Mouse (Mus musculus) neural tube, embryonic 14.5 days (tissue): ENCODE results near the gene Rnf180. TPM values are rescaled to one million over a fixed set of nuclear protein-coding genes. Genes with fewer than 3 reads are reported as not detected.

ENCODE experiments used
- ATAC-seq: fragments of 200-750 bp; cut with Nextera tagmentation; 2 replicates; pipeline ENCODE4 v1.8.0; 2017; ENCODE audit warnings: low read depth, mild to moderate bottlenecking, moderate TSS enrichment, moderate library complexity
- H3K27ac ChIP-seq: fragments of 300-500 bp; sonication (generic); 2 replicates; pipeline ENCODE4 v1.5.1; 2014; ENCODE audit warnings: low read depth, mild to moderate bottlenecking, control low read depth, low read length, moderate library complexity, mixed read lengths
- H3K27me3 ChIP-seq: fragments of 300-500 bp; sonication (generic); 2 replicates; pipeline ENCODE4 v1.6.1; 2014; ENCODE audit warnings: low read length; ENCODE audit not compliant: control insufficient read depth, insufficient read depth
- H3K36me3 ChIP-seq: fragments of 300-500 bp; sonication (generic); 2 replicates; pipeline ENCODE4 v1.6.1; 2014; ENCODE audit warnings: low read length, mixed read lengths; ENCODE audit not compliant: control insufficient read depth, insufficient read depth
- H3K4me1 ChIP-seq: fragments of 300-500 bp; sonication (generic); 2 replicates; pipeline ENCODE4 v1.6.1; 2014; ENCODE audit warnings: low read length; ENCODE audit not compliant: control insufficient read depth, insufficient read depth
- H3K4me2 ChIP-seq: fragments of 300-500 bp; sonication (generic); 2 replicates; pipeline ENCODE4 v1.6.1; 2014; ENCODE audit warnings: mild to moderate bottlenecking, low read depth, low read length, control low read depth
- H3K4me3 ChIP-seq: fragments of 300-500 bp; sonication (generic); 2 replicates; pipeline ENCODE4 v1.5.1; 2014; ENCODE audit warnings: low read depth, low read length, control low read depth, mixed read lengths
- H3K9ac ChIP-seq: fragments of 300-500 bp; sonication (generic); replicated peaks from 2 replicates; pipeline ENCODE4 v1.6.1; 2014; ENCODE audit warnings: low read depth, mild to moderate bottlenecking, control low read depth, low read length, mixed read lengths
- H3K9me3 ChIP-seq: fragments of 300-500 bp; sonication (generic); 2 replicates; pipeline ENCODE4 v1.6.1; 2016; ENCODE audit warnings: low read length; ENCODE audit not compliant: control insufficient read depth
- WGBS: fragments of 180-500 bp; shearing (Covaris S2); extraction: QIAGEN DNeasy Blood & Tissue Kit; methylation state at CpG from one replicate; pipeline ENCODE4 v1.1.7; 2014; 5-methylcytosine and 5-hydroxymethylcytosine counted together
- polyA plus RNA-seq: library from polyadenylated mRNA; unstranded; fragments of >200 nt; fragmentation: Nextera tagmentation; extraction: Ambion mirVana; gene quantifications from 2 replicates; pipeline ENCODE4 v1.2.1, GENCODE M21; 2014

Gene Rnf180
- polyA plus RNA-seq, 1 experiment from 2014 or later, result 36.9 TPM

DNA sequence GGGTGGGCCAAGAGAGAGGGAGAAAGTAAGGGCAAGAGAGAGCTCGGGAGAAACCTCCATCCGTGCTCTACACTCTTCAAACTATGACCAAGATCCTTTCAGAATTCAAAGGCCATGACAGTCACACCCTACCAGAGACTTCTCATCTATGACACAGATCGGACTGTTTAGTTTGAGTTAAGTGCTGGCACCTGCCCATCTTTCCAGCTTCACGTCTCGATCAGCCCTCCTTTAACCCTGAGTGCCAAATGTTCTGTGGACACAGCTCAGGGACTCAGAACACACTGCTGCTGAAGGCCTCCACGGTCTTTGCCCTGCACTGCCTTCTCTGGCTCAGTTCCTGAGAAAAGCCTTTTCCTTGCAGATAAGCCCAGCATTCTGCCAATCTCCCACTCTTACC, 27.2 kb downstream of the Rnf180 start:
- ATAC-seq, result no peak
- Histone ChIP-seq H3K36me3 (no peaks in the 10 kb centered on the region), H3K4me1 (no peaks in the 10 kb centered on the region), H3K27ac (no peak overlapping the region), H3K9me3 (peaks cover 2% of the 10 kb centered on the region; the same call in 1 of the 2 replicates), H3K4me2 (no peak overlapping the region), H3K27me3 (no peaks in the 10 kb centered on the region), H3K4me3 (no peak overlapping the region), H3K9ac (no peak overlapping the region)
- 87% methylated on average over 6 of the region's 6 CpGs for WGBS

DNA sequence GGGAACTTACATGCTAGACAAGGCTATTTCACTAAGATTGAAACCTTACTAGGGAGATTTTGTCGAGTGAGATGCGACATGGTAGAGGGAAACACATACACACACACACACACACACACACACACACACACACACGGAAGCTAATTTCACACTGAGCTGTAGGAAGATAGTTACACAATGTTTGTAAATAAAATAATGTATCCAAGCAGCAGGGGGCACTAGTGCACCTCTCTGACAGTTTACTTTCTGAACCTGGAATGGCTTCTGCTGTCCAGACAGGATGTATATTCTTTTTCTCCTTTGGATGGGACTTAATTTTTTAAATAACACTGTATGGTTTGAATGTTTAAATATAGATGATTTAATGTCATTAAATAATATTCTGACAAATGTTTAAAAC, 27.9 kb downstream of the Rnf180 start:
- no peak overlapping the region for H3K4me2 ChIP-seq
- peak; percentile 61 for ATAC-seq

DNA sequence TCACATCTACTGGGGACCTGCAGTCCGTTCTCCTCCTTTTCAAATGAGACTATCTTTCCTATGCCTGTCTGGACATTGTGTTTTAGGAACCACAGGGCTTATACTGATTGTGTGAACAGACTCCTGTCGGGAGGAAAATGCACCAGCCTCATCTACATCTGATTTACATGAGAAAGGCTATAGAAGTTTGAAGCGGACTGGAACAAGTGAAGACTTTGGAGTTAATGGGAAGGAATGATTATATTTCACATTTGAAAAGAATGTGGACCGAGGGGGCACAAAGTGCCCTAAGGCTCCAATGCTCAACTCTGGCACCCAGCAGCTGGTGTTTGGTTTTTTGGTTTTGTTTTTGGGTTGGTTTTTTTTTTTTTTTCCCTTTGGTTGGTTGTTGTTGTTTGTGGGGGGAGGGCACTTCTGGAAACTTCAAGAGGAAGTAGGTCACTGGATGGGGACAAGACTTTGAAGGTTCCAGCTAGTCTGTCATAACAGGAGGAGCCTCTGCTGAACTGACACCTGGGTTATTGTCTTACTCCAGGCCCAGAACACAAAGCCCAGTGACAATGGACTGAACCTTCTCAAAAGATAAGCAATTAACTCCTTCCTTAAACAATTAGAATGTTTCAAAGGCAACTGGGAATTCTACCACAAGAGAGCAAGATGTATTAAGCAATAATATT, 37.7 kb downstream of the Rnf180 start:
- no peaks in the 10 kb centered on the region for H3K27me3 ChIP-seq

More for the DNA sequence above, 27.9 kb downstream of the Rnf180 start:
- Histone ChIP-seq H3K27ac (no peak overlapping the region), H3K27me3 (no peaks in the 10 kb centered on the region), H3K36me3 (no peaks in the 10 kb centered on the region), H3K9ac (no peak overlapping the region), H3K4me3 (no peak overlapping the region), H3K4me1 (no peaks in the 10 kb centered on the region), H3K9me3 (no peaks in the 10 kb centered on the region)
- WGBS, result 49% methylated on average over 3 of the region's 3 CpGs

DNA sequence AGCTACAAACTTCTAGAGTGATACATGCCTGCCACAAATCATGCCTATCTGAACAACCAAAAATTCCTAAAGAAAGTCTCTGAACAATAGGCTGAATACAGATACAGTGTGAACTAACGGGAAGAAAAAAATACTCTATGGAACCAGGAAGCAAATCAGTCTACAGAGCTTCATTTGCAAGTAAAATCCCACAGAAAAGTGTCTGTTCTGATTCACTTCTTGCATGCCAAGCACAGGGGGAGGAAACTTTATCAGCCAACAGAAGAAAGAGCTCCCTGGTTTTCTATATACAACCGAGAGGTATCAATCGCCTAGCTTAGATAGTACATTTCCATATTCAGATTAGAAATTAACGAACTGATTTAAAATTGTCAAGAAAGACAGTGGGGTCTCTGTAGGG, 43.8 kb downstream of the Rnf180 start:
- ATAC-seq, result 0 out of 2 replicates have a peak, but pooled peaks have one; percentile 10
- Histone ChIP-seq H3K4me1 (no peaks in the 10 kb centered on the region; the same call in 1 of the 2 replicates), H3K36me3 (no peaks in the 10 kb centered on the region), H3K27ac (peak overlapping the region; percentile 79), H3K9me3 (no peaks in the 10 kb centered on the region), H3K27me3 (no peaks in the 10 kb centered on the region), H3K4me2 (0 out of 2 replicates have a peak overlapping the region, but pooled peaks have one; percentile 27), H3K4me3 (no peak overlapping the region), H3K9ac (no peak overlapping the region; the same call in 1 of the 2 replicates)
- 29% methylated on average over 4 of the region's 4 CpGs for WGBS

More for the DNA sequence above, 37.7 kb downstream of the Rnf180 start:
- H3K4me3 ChIP-seq, result no peak overlapping the region
- 16% methylated on average over 4 of the region's 4 CpGs for WGBS
- no peak overlapping the region for H3K27ac ChIP-seq
- no peaks in the 10 kb centered on the region for H3K4me1 ChIP-seq
- no peak overlapping the region for H3K4me2 ChIP-seq
- 0 out of 2 replicates have a peak, but pooled peaks have one; percentile 28 for ATAC-seq
- H3K9ac ChIP-seq, result no peak overlapping the region
- H3K9me3 ChIP-seq, result no peaks in the 10 kb centered on the region
- no peaks in the 10 kb centered on the region for H3K36me3 ChIP-seq

DNA sequence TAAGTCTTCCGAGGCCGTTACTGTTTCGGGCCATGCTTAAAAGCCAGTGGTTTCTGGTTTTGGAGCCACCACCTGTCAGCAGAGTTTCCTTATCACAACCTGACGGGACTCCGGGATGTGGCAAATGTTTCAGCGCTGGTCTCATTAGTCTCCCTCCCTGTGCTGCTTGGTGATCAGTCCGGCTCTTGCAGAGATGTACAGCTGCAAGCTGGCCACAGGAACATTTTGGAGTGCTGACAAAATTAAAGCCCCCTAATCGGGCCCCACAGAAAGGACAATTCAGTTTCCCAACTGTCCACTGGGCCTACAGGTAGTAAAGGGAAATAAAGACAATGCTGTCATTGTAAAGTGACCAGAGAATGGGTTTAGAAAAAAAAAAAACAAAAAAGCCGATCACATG, 44.4 kb downstream of the Rnf180 start:
- no peaks in the 10 kb centered on the region for H3K27me3 ChIP-seq
- peak overlapping the region; percentile 79 for H3K27ac ChIP-seq
- peak; percentile 44; the same call in 1 of the 2 replicates for ATAC-seq
- WGBS, result 27% methylated on average over 9 of the region's 9 CpGs
- no peaks in the 10 kb centered on the region; the same call in 1 of the 2 replicates for H3K4me1 ChIP-seq
- no peak overlapping the region; the same call in 1 of the 2 replicates for H3K4me3 ChIP-seq
- H3K36me3 ChIP-seq, result no peaks in the 10 kb centered on the region
- peak overlapping the region; percentile 27; the same call in 1 of the 2 replicates for H3K4me2 ChIP-seq
- no peaks in the 10 kb centered on the region for H3K9me3 ChIP-seq
- H3K9ac ChIP-seq, result no peak overlapping the region; the same call in 1 of the 2 replicates

DNA sequence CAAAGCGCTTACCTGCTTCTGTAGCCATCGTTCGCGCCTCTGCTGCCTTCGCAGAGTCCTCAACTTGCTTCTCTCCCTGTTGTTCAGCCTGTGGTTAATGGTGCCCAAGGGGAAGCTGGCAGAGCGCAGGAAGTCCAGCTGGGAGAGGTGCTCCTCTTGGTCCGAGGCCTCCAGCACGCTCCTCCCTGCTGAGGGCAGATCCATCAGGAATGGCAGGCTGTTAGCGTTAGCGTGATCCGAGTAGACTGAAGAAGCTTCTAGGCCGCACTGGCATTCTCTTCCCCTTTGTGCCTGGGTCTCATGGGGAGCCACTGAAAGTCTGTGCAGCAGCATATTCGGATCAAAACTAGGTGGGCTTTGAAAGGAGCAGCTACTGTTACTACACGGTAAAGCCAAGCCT, 45.0 kb downstream of the Rnf180 start:
- H3K9ac ChIP-seq, result no peak overlapping the region

DNA sequence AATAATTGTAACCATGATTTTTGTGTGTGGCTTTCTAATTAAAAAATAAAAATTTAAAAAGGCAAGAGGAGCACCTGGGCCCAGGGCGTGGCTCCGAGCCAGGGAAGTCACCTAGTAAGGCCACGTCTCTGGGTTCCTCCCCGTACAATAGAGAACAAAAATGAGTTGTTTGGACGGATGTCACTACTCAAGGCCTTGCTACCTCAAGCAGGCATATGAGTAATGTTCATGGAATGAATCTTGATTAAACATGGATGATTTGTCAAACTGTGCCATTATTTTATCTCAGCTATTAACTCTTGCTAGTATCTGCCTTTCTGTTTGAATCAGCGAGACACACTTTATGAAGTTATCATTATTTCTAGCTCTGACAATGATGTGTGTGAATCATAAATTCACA, 46.9 kb downstream of the Rnf180 start:
- Histone ChIP-seq H3K9ac (no peak overlapping the region), H3K27ac (no peak overlapping the region), H3K4me3 (no peak overlapping the region), H3K4me2 (peak overlapping the region; percentile 24; the same call in 1 of the 2 replicates), H3K36me3 (no peaks in the 10 kb centered on the region), H3K27me3 (no peaks in the 10 kb centered on the region), H3K4me1 (no peaks in the 10 kb centered on the region; the same call in 1 of the 2 replicates), H3K9me3 (no peaks in the 10 kb centered on the region)
- WGBS, result 84% methylated on average over 6 of the region's 6 CpGs
- no peak for ATAC-seq

More for the DNA sequence above, 45.0 kb downstream of the Rnf180 start:
- Histone ChIP-seq H3K4me3 (peak overlapping the region; percentile 6; the same call in 1 of the 2 replicates), H3K9me3 (no peaks in the 10 kb centered on the region), H3K4me2 (peak overlapping the region; percentile 27; the same call in 1 of the 2 replicates), H3K4me1 (no peaks in the 10 kb centered on the region; the same call in 1 of the 2 replicates), H3K36me3 (no peaks in the 10 kb centered on the region), H3K27ac (peak overlapping the region; percentile 79), H3K27me3 (no peaks in the 10 kb centered on the region)
- 53% methylated on average over 14 of the region's 14 CpGs for WGBS
- ATAC-seq, result peak; percentile 65; the same call in 1 of the 2 replicates

DNA sequence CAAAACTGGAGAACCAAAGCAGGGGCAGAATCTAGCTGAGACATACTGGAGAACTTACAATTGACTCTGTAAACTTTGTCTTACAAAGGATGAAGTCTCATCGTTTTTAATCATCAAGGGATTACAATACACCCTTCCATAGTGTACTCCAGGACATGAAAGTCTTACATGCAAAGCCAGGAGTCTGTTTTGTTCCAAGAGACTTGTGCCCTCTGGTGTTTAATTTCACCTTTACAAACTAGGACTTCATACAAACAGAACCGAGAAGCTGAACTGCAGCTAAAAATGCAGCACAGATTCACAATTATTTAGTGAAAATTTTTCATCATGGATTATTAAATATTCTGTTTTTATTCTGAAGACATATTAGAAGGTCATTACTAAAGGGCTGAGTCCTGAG, 53.8 kb downstream of the Rnf180 start:
- Histone ChIP-seq H3K4me3 (no peak overlapping the region), H3K4me2 (no peak overlapping the region), H3K9ac (no peak overlapping the region), H3K27me3 (no peaks in the 10 kb centered on the region), H3K4me1 (no peaks in the 10 kb centered on the region), H3K9me3 (no peaks in the 10 kb centered on the region), H3K36me3 (no peaks in the 10 kb centered on the region), H3K27ac (no peak overlapping the region)
- 85% methylated on average over 2 of the region's 2 CpGs for WGBS
- ATAC-seq, result no peak

DNA sequence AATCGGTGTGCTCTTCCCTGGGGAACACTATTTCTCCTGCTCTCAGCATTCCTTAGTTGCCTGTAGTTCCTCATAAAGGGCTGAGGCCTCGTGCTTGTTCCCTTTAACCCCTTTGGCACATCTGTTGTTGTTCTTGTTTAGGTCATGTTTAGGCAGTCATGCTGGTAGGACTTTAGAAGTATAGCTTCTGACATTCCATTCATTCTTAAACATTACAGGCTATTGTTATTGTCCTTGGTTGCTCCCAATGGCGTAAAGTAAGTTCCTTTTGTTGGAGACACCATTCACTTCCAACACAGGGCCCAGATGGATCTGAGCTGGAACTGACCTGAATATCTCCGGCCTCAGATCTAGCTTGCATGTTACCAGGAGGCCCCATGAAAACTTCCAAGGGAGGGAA, 67.5 kb downstream of the Rnf180 start:
- no peaks in the 10 kb centered on the region for H3K9me3 ChIP-seq

More for the DNA sequence above, 67.5 kb downstream of the Rnf180 start:
- no peak overlapping the region for H3K9ac ChIP-seq
- H3K27ac ChIP-seq, result no peak overlapping the region
- no peaks in the 10 kb centered on the region for H3K4me1 ChIP-seq
- WGBS, result 47% methylated on average over 4 of the region's 4 CpGs
- no peak overlapping the region for H3K4me3 ChIP-seq
- H3K27me3 ChIP-seq, result no peaks in the 10 kb centered on the region
- no peaks in the 10 kb centered on the region for H3K36me3 ChIP-seq
- ATAC-seq, result no peak
- H3K4me2 ChIP-seq, result no peak overlapping the region
